Mouse (Mus musculus): ENCODE measurements around the gene Zfp1. TPM values are rescaled to one million over a fixed set of nuclear protein-coding genes. Genes with fewer than 3 reads are reported as not detected.

Zfp1 gene
- total and polyA plus RNA-seq, 2 experiments from 2014 or later, result 24.7 to 34.3 TPM

GRCm38 (mm10) chr8:111710777-111711485, 67.7 kb downstream of the Zfp1 start:
- no peak for DNase-seq
- no peak overlapping the region for H3K27ac ChIP-seq (ENCODE audit: low read depth, low read length)
- no peaks in the 10 kb centered on the region for H3K27me3 ChIP-seq (ENCODE audit: insufficient read depth, low read length)
- H3K4me2 ChIP-seq (ENCODE audit: low read depth), result no peak overlapping the region
- ATAC-seq, result no peak
- H3K4me1 ChIP-seq (ENCODE audit: insufficient read depth), result 0 out of 2 replicates have a peak, but pooled peaks cover under 1% of the 10 kb centered on the region
- peaks cover 53% of the 10 kb centered on the region for H3K36me3 ChIP-seq (ENCODE audit: insufficient read depth)
- no peak overlapping the region for H3K9ac ChIP-seq
- H3K4me3 ChIP-seq (ENCODE audit: low read depth, low read length), result no peak overlapping the region
- WGBS, result 94% methylated on average over 20 of the region's 20 CpGs
- no peak for TF ChIP-seq CTCF (IDR thresholded peaks at IDR 0.05; ENCODE audit: low read depth)
- no peaks in the 10 kb centered on the region for H3K9me3 ChIP-seq (ENCODE audit: low read length)

DNA sequence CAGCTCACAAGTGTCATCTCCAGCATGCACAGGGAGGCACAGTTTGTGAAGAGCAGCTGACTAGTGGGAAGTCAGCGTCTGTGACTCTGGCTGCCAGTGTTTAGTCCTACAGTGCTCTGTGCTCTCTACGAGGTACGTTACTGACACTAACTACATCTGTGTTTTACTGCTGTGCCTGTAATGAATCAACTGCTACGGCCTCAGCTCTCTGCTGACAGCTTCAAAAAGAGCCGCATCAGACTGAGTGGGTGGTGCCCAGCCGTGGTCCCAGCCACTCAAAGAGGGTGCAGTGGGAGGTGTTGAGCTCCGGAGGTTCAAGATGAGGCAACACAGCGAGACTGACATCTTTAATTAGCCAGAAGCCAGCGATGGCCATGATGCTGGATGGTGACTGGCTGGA, 68.9 kb downstream of the Zfp1 start:
- no peaks in the 10 kb centered on the region for H3K27me3 ChIP-seq (ENCODE audit: insufficient read depth, low read length)
- no peak overlapping the region for H3K4me3 ChIP-seq (ENCODE audit: low read depth, low read length)
- H3K9me3 ChIP-seq (ENCODE audit: low read length), result no peaks in the 10 kb centered on the region
- H3K9ac ChIP-seq, result no peak overlapping the region
- 77% methylated on average over 9 of the region's 9 CpGs for WGBS
- H3K36me3 ChIP-seq (ENCODE audit: insufficient read depth), result peaks cover 53% of the 10 kb centered on the region
- H3K4me2 ChIP-seq (ENCODE audit: low read depth), result no peak overlapping the region
- TF ChIP-seq CTCF (IDR thresholded peaks at IDR 0.05; ENCODE audit: low read depth), result no peak
- DNase-seq (no peak), ATAC-seq (no peak)
- H3K4me1 ChIP-seq (ENCODE audit: insufficient read depth), result peaks cover 13% of the 10 kb centered on the region
- H3K27ac ChIP-seq (ENCODE audit: low read depth, low read length), result no peak overlapping the region

GRCm38 (mm10) chr8:111712588-111712987, 69.4 kb downstream of the Zfp1 start:
- Histone ChIP-seq H3K4me2 (ENCODE audit: low read depth) (no peak overlapping the region), H3K9ac (no peak overlapping the region), H3K4me1 (ENCODE audit: insufficient read depth) (peaks cover 17% of the 10 kb centered on the region), H3K27me3 (ENCODE audit: insufficient read depth, low read length) (no peaks in the 10 kb centered on the region), H3K9me3 (ENCODE audit: low read length) (no peaks in the 10 kb centered on the region), H3K27ac (ENCODE audit: low read depth, low read length) (no peak overlapping the region), H3K4me3 (ENCODE audit: low read depth, low read length) (no peak overlapping the region), H3K36me3 (ENCODE audit: insufficient read depth) (peaks cover 53% of the 10 kb centered on the region)
- WGBS, result 77% methylated on average over 6 of the region's 6 CpGs
- peak; percentile 77 for DNase-seq
- peak; percentile 25; the same call in 1 of the 2 replicates for ATAC-seq
- TF ChIP-seq CTCF (IDR thresholded peaks at IDR 0.05; ENCODE audit: low read depth), result peak; percentile 87

DNA sequence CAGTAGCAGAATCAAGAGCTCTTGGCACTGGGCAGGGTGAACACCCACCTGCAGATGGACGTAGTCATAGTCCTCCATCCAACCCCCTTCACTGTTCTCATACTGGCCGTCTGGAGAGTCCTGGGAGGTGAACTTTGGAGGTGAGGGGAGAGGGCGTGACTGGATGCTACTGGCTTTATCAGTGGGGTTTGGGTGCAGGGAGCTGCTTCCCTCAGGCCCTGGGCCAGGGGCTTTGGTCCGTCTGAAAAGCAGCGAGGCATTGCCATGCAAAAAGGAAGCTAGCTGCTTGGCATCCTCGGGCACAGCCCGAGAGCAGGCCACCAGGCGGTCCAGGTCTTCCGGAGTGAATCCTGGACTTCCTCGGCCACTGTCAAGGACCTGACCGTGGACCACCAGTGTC, 70.1 kb downstream of the Zfp1 start:
- no peak overlapping the region for H3K9ac ChIP-seq
- no peak for TF ChIP-seq CTCF (IDR thresholded peaks at IDR 0.05; ENCODE audit: low read depth)
- DNase-seq (no peak), ATAC-seq (no peak)
- peaks cover 24% of the 10 kb centered on the region for H3K4me1 ChIP-seq (ENCODE audit: insufficient read depth)
- 92% methylated on average over 11 of the region's 11 CpGs for WGBS
- H3K9me3 ChIP-seq (ENCODE audit: low read length), result no peaks in the 10 kb centered on the region
- no peak overlapping the region for H3K4me3 ChIP-seq (ENCODE audit: low read depth, low read length)
- H3K36me3 ChIP-seq (ENCODE audit: insufficient read depth), result peaks cover 53% of the 10 kb centered on the region
- no peak overlapping the region for H3K4me2 ChIP-seq (ENCODE audit: low read depth)
- H3K27ac ChIP-seq (ENCODE audit: low read depth, low read length), result no peak overlapping the region
- no peaks in the 10 kb centered on the region for H3K27me3 ChIP-seq (ENCODE audit: insufficient read depth, low read length)

DNA sequence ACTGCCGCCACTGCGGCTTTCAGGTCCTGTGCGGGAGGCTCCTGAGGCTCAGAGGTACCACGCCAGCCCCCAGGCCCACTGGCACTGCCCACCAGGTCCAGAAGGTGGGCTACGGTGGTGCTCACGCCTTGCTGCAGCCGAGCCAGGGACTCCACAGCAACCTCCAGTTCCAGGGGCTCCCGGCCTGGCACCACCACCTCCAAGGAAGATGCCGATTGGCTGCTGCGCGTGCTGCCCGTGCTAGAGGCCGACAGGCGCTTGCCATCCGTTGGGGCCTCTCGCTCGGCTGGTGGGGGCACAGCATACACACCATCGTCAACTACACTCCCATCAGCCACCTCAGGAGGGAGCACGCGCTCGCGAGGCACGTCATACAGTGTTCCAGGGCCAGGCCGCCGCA, 70.6 kb downstream of the Zfp1 start:
- peaks cover 52% of the 10 kb centered on the region for H3K36me3 ChIP-seq (ENCODE audit: insufficient read depth)
- DNase-seq, result no peak

DNA sequence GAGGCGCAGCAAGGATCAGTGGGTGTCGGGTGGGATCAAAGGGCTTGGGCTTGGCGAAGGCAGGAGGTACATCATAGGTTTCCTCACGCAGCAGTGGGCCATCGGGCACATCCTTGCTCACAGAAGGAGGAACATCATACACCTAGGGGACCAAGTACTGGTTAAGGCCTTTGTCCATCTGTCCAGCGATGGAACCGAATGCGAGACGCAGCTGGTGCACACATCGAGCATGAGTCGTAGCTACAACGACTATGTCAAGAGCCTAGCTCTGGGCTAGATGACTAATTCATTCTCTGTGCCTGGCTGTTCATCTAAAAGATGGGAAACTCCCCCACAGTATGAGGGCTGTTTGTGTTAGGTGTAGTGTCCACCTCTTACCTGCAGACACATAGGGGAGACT, 71.1 kb downstream of the Zfp1 start:
- ATAC-seq (no peak), DNase-seq (no peak)
- Histone ChIP-seq H3K27me3 (ENCODE audit: insufficient read depth, low read length) (no peaks in the 10 kb centered on the region), H3K4me1 (ENCODE audit: insufficient read depth) (peaks cover 28% of the 10 kb centered on the region), H3K9me3 (ENCODE audit: low read length) (no peaks in the 10 kb centered on the region), H3K9ac (no peak overlapping the region), H3K36me3 (ENCODE audit: insufficient read depth) (peaks cover 51% of the 10 kb centered on the region), H3K4me2 (ENCODE audit: low read depth) (no peak overlapping the region), H3K27ac (ENCODE audit: low read depth, low read length) (no peak overlapping the region), H3K4me3 (ENCODE audit: low read depth, low read length) (no peak overlapping the region)
- TF ChIP-seq CTCF (IDR thresholded peaks at IDR 0.05; ENCODE audit: low read depth), result no peak
- 95% methylated on average over 12 of the region's 12 CpGs for WGBS

More for the DNA sequence above, 70.6 kb downstream of the Zfp1 start:
- Histone ChIP-seq H3K27me3 (ENCODE audit: insufficient read depth, low read length) (no peaks in the 10 kb centered on the region), H3K27ac (ENCODE audit: low read depth, low read length) (no peak overlapping the region), H3K4me2 (ENCODE audit: low read depth) (no peak overlapping the region), H3K4me1 (ENCODE audit: insufficient read depth) (peaks cover 25% of the 10 kb centered on the region), H3K4me3 (ENCODE audit: low read depth, low read length) (no peak overlapping the region), H3K9ac (no peak overlapping the region), H3K9me3 (ENCODE audit: low read length) (no peaks in the 10 kb centered on the region)
- TF ChIP-seq CTCF (IDR thresholded peaks at IDR 0.05; ENCODE audit: low read depth), result 0 out of 2 replicates have a peak, but pooled peaks have one; percentile 17
- ATAC-seq, result no peak
- 94% methylated on average over 25 of the region's 25 CpGs for WGBS

GRCm38 (mm10) chr8:111715514-111715913, 72.3 kb downstream of the Zfp1 start:
- peak; percentile 17; the same call in 1 of the 2 replicates for TF ChIP-seq CTCF (IDR thresholded peaks at IDR 0.05; ENCODE audit: low read depth)
- Histone ChIP-seq H3K4me1 (ENCODE audit: insufficient read depth) (peaks cover 28% of the 10 kb centered on the region), H3K27ac (ENCODE audit: low read depth, low read length) (no peak overlapping the region), H3K4me2 (ENCODE audit: low read depth) (no peak overlapping the region), H3K27me3 (ENCODE audit: insufficient read depth, low read length) (no peaks in the 10 kb centered on the region), H3K4me3 (ENCODE audit: low read depth, low read length) (no peak overlapping the region), H3K9ac (no peak overlapping the region), H3K9me3 (ENCODE audit: low read length) (no peaks in the 10 kb centered on the region), H3K36me3 (ENCODE audit: insufficient read depth) (peaks cover 60% of the 10 kb centered on the region)
- no peak for ATAC-seq
- no peak for DNase-seq
- WGBS, result 87% methylated on average over 13 of the region's 13 CpGs

Measured in forebrain, postnatal 0 days (tissue).